Mouse (Mus musculus): Measurements from ENCODE around the gene Afap1l2.
A peak's percentile ranks its signal among the peaks of the same experiment; 100 is the strongest.

Afap1l2 gene

DNA sequence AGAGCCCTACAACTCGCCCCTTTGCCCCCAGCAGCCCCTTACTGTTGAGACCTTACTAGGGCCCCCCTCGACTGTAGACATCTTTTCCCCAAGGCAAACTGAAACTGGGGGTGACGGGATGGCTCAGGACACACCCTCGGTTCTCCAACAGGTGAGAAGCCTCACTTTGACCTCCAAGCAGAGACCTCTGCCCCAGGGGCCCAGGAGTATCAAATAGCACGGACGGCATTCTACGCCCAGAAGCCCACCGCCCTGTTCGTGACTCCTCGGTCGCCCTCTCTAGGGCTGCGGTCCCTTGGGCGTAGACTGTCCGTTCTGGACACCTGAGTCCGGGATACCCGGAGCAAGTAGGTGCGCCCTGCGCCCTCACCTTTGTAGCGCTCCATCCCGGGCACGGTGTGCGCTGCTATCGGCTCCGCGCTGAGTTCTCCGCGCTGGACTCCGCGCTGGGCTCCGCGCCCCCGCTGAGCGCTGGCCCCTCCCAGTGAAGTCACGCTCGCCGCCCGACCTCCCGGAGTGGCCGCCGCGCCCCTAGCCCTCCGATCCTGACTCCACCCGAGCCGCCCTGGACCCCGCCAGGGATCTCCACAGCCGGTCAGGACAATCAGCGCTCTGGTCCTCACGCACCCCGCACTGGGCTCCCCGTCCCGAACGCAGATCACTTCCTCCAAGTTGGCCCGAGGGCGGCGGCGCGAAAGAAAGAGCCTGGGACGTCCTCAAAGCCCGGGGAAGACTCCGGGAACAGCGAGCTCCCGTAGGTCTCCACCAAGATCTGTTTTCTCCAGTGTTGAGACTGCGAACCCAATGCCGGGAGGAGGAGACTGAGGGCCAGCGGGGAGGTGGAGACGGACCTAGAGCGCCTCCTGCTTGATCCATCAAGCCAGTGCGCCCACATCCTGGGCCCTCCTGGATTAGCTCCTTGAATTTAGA lies at the start of gene Afap1l2:
Gene Afap1l2, minus strand, starts transcription at position 448 of the 930 bp plus-strand sequence.
- no peak for DNase-seq (ENCODE audit: low read depth, low spot score)

GRCm38 (mm10) chr19:57057568-57057967 lies 49.5 kb upstream of the Afap1l2 start:
- no peak for DNase-seq (ENCODE audit: low read depth, low spot score)

GRCm38 (mm10) chr19:57055215-57056120 lies 47.4 kb upstream of the Afap1l2 start:
- DNase-seq (ENCODE audit: low read depth, low spot score), result no peak

DNA sequence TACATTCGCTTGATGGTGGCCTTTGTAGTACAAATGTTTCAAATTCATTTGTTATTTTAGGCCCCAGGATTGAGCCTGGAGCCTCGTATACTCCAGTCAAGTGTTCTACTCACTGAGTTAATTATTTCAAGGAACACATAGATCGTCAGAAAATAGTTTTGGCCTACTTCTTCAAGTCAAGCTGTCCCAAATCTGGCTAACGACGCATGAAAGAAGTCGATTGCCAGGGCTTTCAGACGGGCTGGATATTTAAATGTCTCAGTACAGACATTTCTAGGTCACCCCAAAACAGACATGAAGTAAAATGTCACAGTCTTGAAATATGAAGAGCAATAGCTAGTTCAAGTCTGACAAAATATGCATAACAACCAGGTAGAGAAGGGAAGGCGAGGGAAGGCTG lies 44.9 kb upstream of the Afap1l2 start:
- no peak for DNase-seq (ENCODE audit: low read depth, low spot score)

GRCm38 (mm10) chr19:57052016-57052415 lies 44.0 kb upstream of the Afap1l2 start:
- DNase-seq (ENCODE audit: low read depth, low spot score), result no peak

GRCm38 (mm10) chr19:57049592-57050090 lies 41.6 kb upstream of the Afap1l2 start:
- no peak for DNase-seq (ENCODE audit: low read depth, low spot score)

DNA sequence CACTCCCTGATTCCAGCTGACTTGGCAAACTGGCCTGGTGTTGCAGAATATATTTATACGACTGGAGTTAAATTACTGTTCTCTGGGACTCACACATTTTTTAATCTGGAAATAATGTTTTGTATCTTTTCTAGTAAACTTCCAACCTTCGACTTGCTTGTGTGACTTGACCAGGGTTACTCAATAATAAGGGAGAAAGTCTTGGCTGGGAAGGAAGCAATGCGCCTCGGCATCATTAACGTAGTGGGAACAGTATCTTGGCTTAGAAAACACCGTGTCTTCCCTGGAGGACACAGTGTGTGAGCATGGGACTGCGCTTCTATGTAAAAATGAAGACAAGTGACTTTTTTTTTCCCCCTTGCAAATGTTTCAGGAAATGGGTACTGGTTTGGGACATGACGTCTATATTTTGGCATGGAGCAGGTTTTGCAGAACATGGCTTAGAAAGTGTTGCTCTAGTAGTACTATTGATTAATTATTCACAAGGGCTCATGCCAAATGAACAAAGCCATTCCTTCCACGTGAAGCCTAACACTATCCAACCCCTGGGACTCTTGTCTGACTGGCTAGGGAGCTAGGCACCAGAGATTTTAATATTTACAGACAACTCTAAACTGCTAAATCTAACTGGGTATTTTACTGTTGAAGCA lies 39.8 kb upstream of the Afap1l2 start:
- DNase-seq (ENCODE audit: low read depth, low spot score), result no peak

DNA sequence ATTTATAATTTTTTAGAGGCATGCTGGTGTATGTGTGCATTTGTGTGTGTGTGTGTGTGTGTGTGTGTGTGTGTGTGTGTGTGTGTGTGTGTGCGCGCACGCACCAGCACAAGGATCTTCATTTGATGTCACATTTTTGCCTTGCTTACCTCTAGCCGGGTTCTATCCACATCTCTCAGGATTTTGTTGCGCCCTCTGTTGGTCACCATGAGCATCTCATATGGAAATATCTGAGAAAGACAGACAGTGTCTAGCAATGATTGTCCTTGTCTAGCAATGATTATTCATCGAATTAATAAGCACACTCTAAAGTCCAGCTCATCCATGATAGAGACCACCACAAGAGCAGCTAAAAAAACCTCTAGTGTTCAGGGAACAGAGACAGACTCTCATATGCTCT lies 31.2 kb upstream of the Afap1l2 start:
- DNase-seq (ENCODE audit: low read depth, low spot score), result no peak

GRCm38 (mm10) chr19:57036860-57037259 lies 28.8 kb upstream of the Afap1l2 start:
- no peak for DNase-seq (ENCODE audit: low read depth, low spot score)

- peak; percentile 4 for DNase-seq (ENCODE audit: low read depth, low spot score)
Observed at GRCm38 (mm10) chr19:57031582-57031981, 23.6 kb upstream of the Afap1l2 start.

GRCm38 (mm10) chr19:57029461-57029860 lies 21.4 kb upstream of the Afap1l2 start:
- DNase-seq (ENCODE audit: low read depth, low spot score), result no peak

DNA sequence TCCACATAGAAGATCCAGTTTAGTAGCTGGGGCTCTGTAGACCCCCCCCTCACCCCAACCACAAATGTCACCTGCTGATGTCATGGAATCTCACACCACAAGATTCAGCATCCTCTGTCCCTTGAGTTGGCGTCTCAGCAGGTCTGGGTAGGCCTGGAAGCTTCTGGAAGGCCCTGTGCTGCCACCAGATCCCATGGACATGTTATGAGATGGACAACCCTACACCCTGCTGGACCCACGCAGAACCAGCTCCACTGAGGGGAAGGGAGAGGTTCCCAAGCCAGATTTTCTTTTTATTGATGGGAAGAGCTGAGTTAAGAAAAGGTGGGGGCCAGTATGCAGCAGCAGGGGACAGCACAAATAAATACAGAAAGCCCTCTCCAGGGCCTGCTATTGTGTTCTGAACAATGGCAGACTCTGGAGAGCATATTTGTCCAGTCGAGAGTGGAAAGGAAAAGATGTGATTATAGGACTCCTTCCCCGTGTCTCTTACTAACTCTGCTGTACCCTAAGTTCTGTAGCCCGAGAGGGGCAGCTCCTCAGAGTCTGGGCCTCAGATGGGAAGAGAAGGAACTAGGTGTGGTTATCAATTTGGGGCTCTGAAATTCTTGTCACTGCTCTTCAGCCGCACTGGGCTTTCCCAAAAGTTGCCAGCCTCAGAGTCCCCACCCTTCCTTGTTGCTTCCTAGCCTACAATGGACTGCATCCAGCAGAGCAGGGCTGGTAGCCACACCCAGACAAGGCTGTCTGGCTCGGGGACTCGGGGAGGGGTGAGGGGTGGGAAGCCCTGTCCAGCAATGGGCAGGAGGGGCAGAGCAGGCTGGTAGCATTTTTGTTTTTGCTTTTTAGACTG lies 20.5 kb upstream of the Afap1l2 start:
- no peak for DNase-seq (ENCODE audit: low read depth, low spot score)

GRCm38 (mm10) chr19:57026501-57026900 lies 18.5 kb upstream of the Afap1l2 start:
- no peak for DNase-seq (ENCODE audit: low read depth, low spot score)

DNA sequence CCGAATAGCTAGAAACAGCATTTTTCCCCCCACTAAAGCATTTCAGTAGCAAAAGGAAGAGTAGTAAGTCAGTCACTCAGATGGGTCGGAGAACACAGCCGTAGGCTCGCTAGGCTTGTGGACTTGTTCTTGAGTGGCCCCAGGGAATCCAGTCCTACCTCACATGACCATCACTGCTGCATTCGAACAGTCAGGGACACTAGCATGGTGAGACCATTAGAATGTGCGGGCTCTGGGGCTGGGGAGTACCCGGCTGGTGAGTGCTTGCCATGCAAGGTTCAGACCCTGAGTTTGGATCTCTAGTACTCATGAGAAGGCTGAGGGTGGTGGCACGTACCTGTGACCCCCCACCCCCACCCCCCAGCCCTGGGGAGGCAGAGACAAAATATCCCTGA lies 9.8 kb upstream of the Afap1l2 start:
- no peak for DNase-seq (ENCODE audit: low read depth, low spot score)

GRCm38 (mm10) chr19:57016995-57017784 lies 9.2 kb upstream of the Afap1l2 start:
- no peak for DNase-seq (ENCODE audit: low read depth, low spot score)

GRCm38 (mm10) chr19:57014808-57015207 lies 6.8 kb upstream of the Afap1l2 start:
- DNase-seq (ENCODE audit: low read depth, low spot score), result no peak

DNA sequence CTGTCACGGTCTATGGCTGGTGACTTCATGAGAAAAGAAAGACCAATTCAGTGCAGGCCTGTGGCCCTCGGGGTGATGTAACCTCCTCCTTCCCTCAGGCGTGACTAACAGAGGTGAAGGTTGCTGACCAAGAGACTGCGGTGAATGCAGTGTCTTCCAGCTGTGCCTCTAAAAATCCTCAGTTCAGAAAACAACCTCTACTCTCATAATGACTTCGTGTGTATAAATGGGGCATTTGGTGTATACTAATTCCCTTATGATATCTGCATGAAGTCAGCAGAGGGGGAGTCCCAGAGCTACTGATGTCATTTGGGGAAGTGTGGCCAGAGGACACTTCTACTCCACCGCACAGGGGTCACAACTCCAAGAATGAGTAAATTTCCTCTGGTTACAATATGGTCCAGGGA lies 5.2 kb upstream of the Afap1l2 start:
- no peak for DNase-seq (ENCODE audit: low read depth, low spot score)

DNA sequence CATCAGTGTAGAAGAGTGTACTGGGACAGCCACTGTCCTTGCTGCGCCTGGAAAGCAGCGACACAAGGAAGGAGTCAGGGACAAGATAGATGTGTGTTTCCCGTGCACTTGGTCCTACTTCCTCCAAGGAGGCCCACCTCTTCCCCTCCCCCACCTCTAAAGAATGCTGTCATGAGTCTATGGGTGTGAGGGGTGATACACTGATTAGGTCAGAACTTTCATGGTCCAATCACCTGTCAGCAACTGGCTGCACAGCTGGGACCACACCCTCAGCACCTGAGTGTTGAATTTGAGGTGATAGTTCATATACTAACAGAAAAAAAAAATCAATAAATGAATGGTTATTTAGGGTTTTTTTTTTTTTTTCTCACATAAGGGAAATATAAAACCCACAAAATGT lies 4.0 kb upstream of the Afap1l2 start:
- DNase-seq (ENCODE audit: low read depth, low spot score), result no peak

- DNase-seq (ENCODE audit: low read depth, low spot score), result no peak
Observed at GRCm38 (mm10) chr19:57010064-57010463, 2.0 kb upstream of the Afap1l2 start.

- no peak for DNase-seq (ENCODE audit: low read depth, low spot score)
Observed at GRCm38 (mm10) chr19:57009653-57010052, 1.6 kb upstream of the Afap1l2 start.

Data from retina, adult 2 months (tissue).